Mouse (Mus musculus) midbrain, embryonic 14.5 days (tissue): Measurements from ENCODE around the gene Alpk3. TPM values are rescaled to one million over a fixed set of nuclear protein-coding genes. Genes with fewer than 3 reads are reported as not detected.
"Not testable (repeated sequence)": the region's sequence is repeated elsewhere in the genome, so short reads cannot be mapped to it uniquely, and the experiment has no call there.

Source experiments
- ATAC-seq: fragments of 200-750 bp; cut with Nextera tagmentation; 2 replicates; pipeline ENCODE4 v1.8.0; 2017; ENCODE audit warnings: moderate number of reproducible peaks, moderate library complexity; ENCODE audit not compliant: low FRiP score, low TSS enrichment
- DNase-seq: peaks from one replicate; pipeline ENCODE4 v3.0.0-alpha.2; 2015
- H3K27ac ChIP-seq: fragments of 300-500 bp; sonication (generic); replicated peaks from 2 replicates; pipeline ENCODE4 v1.5.1; 2014; ENCODE audit warnings: mild to moderate bottlenecking, low read depth, low read length, moderate library complexity
- H3K27me3 ChIP-seq: fragments of 300-500 bp; sonication (generic); 2 replicates; pipeline ENCODE4 v1.6.1; 2014; ENCODE audit warnings: low read length, control low read depth, mixed read lengths; ENCODE audit not compliant: control insufficient read depth, insufficient read depth
- H3K36me3 ChIP-seq: fragments of 300-500 bp; sonication (generic); 2 replicates; pipeline ENCODE4 v1.6.1; 2014; ENCODE audit warnings: low read length, control low read depth; ENCODE audit not compliant: control insufficient read depth, insufficient read depth
- H3K4me1 ChIP-seq: fragments of 300-500 bp; sonication (generic); 2 replicates; pipeline ENCODE4 v1.6.1; 2014; ENCODE audit warnings: mild to moderate bottlenecking, antibody characterized with exemption, low read length, control low read depth; ENCODE audit not compliant: control insufficient read depth, insufficient read depth
- H3K4me2 ChIP-seq: fragments of 300-500 bp; sonication (generic); 2 replicates; pipeline ENCODE4 v1.6.1; 2014; ENCODE audit warnings: mild to moderate bottlenecking, low read length, moderate library complexity
- H3K4me3 ChIP-seq: fragments of 300-500 bp; sonication (generic); replicated peaks from 2 replicates; pipeline ENCODE4 v1.5.1; 2014; ENCODE audit warnings: low read depth, low read length
- H3K9ac ChIP-seq: fragments of 300-500 bp; sonication (generic); replicated peaks from 2 replicates; pipeline ENCODE4 v1.6.1; 2014; ENCODE audit warnings: mild to moderate bottlenecking, low read length, moderate library complexity
- H3K9me3 ChIP-seq: fragments of 300-500 bp; sonication (generic); 2 replicates; pipeline ENCODE4 v1.6.1; 2016; ENCODE audit warnings: low read length, control low read depth, mixed read lengths; ENCODE audit not compliant: control insufficient read depth
- whole genome bisulfite sequencing: fragments of 180-500 bp; shearing (Covaris S2); extraction: QIAGEN DNeasy Blood & Tissue Kit; methylation state at CpG from one replicate; pipeline ENCODE4 v1.1.7; 2014; 5-methylcytosine and 5-hydroxymethylcytosine counted together
- polyA plus RNA-seq: library from polyadenylated mRNA; unstranded; fragments of >200 nt; fragmentation: Nextera tagmentation; extraction: Ambion mirVana; gene quantifications from 2 replicates; pipeline ENCODE4 v1.2.1, GENCODE M21; 2014

Alpk3 gene
- polyA plus RNA-seq, 1 experiment from 2014 or later = 0.12 TPM

- not testable (repeated sequence) for DNase-seq, H3K4me1 ChIP-seq, H3K9me3 ChIP-seq, H3K4me3 ChIP-seq, H3K9ac ChIP-seq, H3K27ac ChIP-seq, H3K4me2 ChIP-seq, H3K36me3 ChIP-seq, ATAC-seq, H3K27me3 ChIP-seq
These were observed 96.8 kb downstream of the Alpk3 start for GRCm38 (mm10) chr7:81154244-81154643.

GRCm38 (mm10) chr7:81154960-81155359 is 97.6 kb downstream of the Alpk3 start:
- Histone ChIP-seq H3K27ac (no peak overlapping the region), H3K36me3 (no peaks in the 10 kb centered on the region), H3K4me1 (no peaks in the 10 kb centered on the region), H3K9ac (no peak overlapping the region), H3K4me2 (no peak overlapping the region), H3K4me3 (no peak overlapping the region), H3K9me3 (no peaks in the 10 kb centered on the region), H3K27me3 (no peaks in the 10 kb centered on the region)
- WGBS = 0% methylated on average over 3 of the region's 3 CpGs
- DNase-seq = peak; percentile 84
- ATAC-seq = no peak; the same call in 1 of the 2 replicates

Other genes starting within 250 kb of the Alpk3 start
- gene Iqgap1, start 231.6 kb upstream of the Alpk3 start, polyA plus RNA-seq = 14.0 and 22.3 TPM in 2 replicates
- 5.8 and 7.1 TPM in 2 replicates for gene Zscan2, start 196.7 kb upstream of the Alpk3 start, polyA plus RNA-seq
- gene Wdr73, start 156.3 kb upstream of the Alpk3 start, polyA plus RNA-seq = 32.8 and 36.1 TPM in 2 replicates
- gene Nmb, start 152.5 kb upstream of the Alpk3 start, polyA plus RNA-seq = 8.5 and 9.0 TPM in 2 replicates
- gene Sec11a, start 109.8 kb upstream of the Alpk3 start, polyA plus RNA-seq = 140 and 147 TPM in 2 replicates
- gene Zfp592, start 63.9 kb upstream of the Alpk3 start, polyA plus RNA-seq = 8.5 and 10.2 TPM in 2 replicates
- gene Slc28a1, start 57.2 kb downstream of the Alpk3 start, polyA plus RNA-seq = not detected in 2 replicates
- gene Pde8a, start 156.0 kb downstream of the Alpk3 start, polyA plus RNA-seq = 1.8 and 2.4 TPM in 2 replicates